Mouse (Mus musculus): ENCODE results near the gene Kcnq1.

The Kcnq1 gene

DNA sequence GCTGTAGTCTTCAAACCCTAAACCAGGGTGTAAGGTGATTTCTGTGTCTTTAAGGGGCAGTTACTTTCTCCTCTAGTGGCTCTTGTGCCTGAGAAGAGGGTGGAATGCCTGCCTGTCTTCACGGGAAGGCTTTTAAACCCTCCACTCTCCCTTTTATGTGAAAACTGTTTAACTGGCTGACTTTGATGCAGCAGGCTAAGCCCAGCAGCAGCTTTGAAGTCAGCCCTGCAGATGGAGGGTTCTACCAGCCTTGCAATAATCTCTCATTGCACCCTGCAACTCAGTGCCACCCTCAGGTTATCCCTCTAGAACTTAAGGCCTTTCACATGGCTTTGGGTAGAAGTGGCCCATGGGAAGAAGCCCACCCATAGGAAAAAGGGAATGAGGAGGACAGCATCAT is 178.7 kb downstream of the Kcnq1 start:
- DNase-seq (ENCODE audit: low spot score): no peak

DNA sequence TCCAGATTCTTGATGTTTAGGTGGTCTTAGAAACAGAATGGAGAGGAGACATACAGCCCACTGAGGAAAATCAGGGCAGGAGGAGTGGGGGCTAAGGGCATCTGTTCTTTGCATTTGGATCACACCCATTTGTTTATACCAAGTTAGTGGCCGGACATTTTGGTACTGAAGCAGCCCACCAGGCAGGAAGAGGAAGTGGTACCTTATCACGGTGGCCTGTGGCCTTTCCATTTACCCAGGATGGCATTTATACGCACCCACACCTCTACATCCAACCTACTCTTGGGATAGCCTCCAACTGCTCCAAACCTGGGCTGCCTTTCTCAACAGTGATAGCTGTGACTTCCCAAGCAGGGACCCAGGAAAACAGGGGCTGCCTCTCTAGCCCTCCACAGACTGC is 179.3 kb downstream of the Kcnq1 start:
- no peak for DNase-seq (ENCODE audit: low spot score)

DNA sequence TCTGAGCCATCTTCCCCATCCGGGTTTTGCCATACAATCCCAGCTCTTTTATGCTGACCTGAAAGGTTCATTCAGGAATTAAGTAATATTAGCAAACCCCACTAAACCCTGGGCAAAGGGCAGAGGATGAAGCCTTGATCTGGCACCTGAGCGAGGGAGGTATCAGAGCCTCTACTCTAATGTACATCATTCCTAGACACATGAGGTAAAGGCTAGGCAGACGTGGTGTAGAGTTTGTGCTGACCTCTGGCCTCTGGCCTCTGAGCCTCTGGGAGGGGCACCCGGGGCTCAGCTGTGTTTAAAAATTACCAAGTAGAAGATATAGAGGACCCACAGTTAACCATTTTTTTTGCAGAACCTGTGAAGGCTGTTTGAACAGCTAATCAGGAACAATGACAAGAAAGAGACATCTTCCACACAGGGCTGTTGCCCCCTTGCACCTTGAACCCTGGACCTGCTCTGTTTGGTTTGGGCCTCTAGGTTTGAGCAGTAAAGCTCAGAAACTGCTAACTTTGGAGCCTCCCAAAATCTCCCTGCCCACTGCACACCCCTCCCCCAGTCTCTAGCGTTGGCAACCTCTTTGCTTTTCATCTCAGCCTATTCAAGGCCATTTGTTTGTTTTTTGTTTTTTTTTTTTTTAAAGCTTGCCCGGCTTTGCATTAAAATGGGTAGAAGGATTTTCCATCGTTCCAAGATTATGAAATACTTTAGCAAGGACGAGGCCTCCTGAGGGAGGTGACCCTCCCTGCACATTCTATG is 180.5 kb downstream of the Kcnq1 start:
- DNase-seq (ENCODE audit: low spot score): no peak

DNA sequence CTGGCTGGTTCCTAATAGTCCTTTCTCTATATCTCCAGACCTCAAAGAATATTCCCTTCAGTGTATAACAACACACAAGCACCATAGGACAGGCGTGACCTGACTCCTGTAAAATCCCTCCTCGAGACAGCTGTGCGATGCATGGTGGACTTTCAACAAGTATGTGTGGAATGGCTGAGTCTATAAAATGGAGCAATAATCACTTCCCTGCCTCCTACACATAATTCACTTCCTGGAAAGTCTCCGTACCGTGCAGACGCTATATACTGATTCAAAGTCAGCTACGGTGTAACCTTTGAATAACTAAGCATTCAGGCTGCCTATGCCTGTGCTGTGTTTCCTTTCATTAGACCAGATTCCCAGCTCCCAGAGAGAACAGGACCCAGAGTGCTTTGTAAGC is 182.0 kb downstream of the Kcnq1 start:
- no peak for DNase-seq (ENCODE audit: low spot score)

DNA sequence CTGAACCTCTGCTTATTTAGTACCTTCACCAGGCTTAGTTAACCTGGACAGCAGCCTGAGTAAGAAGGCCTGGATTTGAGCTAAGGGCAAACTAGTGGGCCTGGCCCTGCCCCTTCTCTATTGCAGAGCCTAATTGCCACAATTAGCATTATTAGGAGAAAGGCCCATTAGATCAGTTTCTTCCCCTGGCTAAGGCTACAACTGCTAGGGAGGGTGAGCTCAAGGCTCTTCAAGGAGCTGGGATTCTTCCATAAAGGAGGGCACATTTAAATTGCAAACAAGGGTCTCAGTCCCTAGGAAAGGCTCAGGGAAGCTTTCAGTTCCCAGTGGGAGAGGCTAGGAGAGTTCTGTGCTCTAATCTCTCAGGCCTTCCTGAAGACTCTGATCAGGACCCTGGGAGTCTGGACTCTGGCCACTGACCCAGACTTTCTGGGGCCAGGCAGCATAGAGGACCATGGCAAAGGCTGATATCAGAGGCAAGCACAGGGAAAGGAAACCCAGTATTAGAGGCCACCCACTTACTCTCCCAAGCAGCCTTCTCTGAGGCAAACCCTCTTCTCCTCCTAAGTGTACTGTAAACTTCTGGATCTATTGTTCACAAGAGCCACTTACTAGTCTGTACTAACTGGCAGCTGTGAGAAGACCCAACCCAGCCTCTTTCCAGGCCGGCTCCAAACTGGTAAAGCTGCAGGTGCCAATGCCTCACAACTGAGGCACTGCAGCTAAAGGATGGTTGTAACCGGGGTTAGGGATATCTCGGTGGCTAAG is 183.1 kb downstream of the Kcnq1 start:
- DNase-seq (ENCODE audit: low spot score): no peak

DNA sequence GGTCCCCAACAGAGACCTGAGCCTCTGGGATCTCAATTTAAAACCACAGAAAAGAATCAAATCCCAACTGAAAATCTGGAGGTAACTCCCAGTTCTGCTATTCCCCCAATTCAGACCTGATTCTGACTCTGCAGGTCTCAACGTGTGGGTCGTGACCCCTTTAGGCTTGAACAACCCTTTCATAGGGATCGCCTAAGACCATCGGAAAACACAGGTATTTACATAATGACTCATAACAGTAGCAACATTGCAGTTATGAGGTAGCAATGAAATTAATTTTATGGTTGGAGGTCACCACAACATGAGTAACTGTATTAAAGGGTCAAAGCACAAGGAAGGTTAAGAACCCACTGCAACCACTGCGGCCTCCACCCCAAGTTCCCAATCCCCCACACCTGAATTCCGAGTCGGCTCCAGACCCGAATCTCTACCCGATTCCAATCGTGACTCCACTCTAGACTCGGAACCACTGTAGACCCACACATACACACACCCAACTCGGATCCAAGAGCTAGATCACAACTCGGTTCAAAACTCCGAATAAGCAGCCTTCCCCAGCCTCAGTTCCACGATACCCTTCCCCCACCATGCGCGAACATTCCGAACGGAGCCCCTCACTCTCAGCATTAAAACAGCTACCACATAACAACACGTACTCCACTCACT is 188.7 kb downstream of the Kcnq1 start:
- no peak for DNase-seq (ENCODE audit: low spot score)

DNA sequence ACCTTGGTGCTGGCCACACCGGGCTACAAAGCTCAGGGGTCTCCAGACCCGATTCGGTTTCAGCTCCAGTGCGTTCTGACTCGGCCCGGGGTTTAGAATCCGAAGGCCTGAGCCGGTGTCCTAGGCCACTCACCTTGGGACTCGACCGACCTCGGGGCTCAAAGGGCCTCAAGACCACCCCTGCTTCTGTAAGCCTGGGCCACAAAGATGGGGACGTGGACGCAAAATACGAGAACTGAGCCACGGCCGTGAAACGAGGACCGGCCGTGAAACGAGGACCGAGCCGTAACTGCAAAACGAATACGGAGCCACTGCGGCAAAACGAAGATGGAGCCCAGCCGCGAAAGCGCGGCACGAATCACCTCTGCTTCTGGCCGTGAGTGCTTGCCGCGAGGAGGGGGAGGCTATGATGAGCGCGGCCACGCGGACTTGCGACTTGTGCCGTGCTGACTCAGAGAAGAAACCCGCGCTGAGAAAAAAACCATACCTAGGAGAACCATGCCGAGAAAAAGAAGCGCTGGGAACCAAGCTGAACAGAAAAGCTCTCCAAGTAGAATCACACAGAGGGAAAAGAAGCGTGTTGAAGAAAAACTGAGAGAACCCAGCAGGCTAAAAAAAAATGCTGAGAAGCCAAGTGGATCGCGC is 189.3 kb downstream of the Kcnq1 start:
- no peak for DNase-seq (ENCODE audit: low spot score)

DNA sequence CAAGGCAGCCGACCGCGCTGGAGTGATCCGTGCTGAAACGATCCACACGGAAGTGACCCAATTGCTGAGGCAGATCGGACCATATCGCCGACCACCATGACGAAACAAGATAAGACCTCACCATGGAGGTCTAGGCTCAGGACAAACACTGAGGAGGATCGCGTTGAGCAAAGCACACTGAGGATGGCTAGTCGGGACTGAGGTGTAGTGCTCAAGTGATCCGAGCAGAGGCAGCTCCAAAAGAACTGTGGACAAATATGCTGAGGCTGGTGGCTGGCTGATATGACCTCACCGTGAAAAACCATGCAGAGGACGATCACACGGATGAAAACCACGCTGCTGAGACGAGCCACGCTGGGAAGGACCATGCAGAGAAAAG is 189.8 kb downstream of the Kcnq1 start:
- DNase-seq (ENCODE audit: low spot score): no peak

DNA sequence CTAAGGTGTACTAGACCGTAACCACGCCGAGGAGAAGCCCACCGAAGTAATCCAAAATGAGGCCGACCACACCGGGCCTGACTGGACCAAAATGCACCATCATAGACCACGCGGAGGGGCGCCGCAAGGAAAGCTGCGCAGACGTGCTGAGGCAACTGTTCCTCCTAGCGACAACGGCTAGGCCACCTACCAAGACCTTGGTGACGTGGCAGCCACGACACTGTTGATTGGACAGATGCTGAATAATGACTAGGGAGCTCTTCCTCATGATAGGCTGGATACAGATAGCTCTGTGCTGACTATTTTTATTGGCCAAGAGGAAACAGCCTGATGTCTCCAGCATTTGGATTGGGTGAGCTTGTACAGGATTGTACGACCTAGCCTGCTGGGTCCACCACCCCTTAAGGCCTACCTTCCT is 190.2 kb downstream of the Kcnq1 start:
- DNase-seq (ENCODE audit: low spot score): peak; percentile 100

DNA sequence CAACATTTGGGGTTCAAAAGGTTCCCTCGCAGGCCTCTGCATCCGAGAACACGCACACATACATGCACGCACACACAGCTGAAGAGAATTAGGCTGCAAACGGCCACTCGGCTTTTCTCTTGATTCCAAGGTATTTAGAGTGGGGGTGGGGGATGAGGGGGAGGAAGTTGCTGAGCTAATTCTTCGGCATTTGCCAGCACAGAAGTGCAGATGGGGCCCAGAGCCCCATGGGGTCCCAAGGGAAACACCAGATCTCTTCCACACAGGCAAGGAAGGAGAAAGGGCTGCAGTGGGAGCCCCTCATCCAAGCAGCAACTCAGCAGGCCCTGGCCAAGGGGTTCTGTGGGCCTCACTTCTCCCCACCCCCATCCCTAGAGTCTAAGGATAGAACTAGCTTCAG is 193.9 kb downstream of the Kcnq1 start:
- DNase-seq (ENCODE audit: low spot score): no peak

DNA sequence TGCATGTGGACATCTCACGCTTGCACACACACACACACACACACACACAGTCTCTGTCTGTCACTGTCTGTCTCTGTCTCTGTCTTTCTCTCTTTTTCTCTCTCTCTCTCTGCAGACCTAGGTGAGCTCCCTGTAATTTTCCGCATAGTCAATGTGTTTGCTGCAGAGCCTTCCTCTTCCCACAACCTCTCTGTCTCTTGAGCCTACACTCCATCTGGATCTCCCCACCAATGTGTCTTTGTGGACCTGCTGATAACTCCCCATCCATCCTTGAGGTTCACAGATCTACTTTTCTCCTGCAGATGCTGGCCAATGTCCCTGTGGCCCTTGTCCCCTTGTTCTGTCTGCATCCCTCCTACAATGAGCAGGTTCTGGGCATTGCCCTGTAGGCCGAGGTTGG is 194.5 kb downstream of the Kcnq1 start:
- no peak for DNase-seq (ENCODE audit: low spot score)

DNA sequence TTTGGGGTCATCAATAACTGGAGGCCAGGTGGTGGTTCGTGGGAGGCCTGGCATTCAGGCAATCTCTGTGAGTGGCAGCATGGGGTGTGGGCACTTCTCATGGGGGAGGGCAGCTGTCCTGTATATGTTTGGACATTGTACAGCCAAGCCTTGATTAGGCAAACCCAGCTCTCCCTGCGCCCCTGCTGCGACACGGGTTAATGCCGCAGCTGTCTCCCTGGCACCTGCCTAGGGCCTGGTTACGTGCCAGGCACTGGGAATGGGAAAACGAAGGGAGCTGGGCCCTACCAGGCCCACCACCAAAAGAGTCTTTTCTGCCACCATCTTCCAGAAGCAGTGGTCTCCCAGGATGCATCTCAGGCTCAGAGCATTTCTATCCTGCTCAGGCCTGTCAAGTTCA is 196.0 kb downstream of the Kcnq1 start:
- DNase-seq (ENCODE audit: low spot score): no peak

DNA sequence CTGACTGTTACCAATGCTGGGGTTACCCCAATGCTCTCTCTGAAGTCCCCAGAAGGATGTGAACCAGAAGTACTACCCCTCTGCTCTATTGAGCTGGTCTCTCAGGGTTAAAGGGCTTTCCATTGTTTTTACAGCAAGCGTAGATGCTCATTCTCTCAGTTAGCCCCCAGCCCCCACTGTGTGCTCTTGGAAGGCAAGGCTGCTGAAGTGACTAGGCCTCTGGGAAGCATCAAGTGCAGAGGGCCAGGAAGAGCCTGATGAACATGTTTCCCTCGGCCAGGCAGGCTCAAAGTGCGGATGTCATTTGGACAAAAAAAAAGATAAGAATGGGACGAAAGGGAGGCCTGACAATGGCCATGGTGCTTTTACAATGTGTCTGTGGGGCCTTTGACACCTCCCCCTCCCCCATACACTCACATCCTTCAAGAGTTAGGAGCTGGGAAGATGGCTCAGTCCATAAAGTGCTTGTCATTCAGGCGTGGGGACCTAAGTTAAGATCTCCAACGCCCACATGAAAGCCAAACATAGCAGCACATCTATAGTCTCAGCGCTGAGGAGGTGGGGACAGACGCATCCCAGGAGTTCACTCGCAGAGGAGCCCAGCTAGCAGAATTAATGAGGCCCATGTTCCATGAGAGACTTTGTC is 196.6 kb downstream of the Kcnq1 start:
- DNase-seq (ENCODE audit: low spot score): no peak

DNA sequence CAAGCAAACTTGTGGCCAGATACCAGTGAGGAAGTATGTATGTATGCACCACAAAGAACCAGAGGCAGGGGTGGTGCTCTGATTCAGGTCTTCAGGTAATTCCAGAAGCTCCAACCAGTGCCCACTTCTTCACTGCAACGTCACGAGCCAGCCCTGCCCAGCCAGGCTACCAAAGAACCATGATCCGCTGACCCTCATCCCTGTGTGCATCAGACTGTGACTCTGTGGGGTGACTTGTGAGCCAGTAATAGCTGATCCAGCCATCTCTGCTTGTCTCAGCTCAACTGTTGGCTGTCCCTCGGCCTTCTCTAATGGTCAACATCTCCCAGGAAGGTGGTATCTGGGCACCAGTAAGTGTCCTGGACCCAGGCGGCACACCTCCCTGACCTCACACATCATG is 197.4 kb downstream of the Kcnq1 start:
- no peak for DNase-seq (ENCODE audit: low spot score)

DNA sequence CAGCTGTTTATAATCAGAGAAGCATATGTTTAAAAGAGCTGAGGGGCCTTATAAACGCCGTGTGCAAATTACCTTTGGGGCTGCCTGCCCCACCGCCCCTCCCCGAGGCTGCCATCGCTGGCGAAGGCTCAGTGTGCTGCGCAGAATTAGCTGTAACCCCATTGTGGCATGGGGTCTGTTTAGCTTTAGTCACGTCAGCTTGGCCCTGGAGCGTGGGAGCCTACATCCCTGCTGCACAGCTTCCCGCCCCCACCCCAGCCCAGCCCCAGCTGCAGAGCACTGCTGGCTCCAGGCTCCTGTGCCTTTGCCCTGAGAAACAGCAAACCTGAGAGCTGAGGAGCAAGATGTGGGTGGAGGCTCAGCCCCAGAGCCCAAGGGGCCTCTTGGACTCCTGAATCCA is 199.6 kb downstream of the Kcnq1 start:
- no peak for DNase-seq (ENCODE audit: low spot score)

DNA sequence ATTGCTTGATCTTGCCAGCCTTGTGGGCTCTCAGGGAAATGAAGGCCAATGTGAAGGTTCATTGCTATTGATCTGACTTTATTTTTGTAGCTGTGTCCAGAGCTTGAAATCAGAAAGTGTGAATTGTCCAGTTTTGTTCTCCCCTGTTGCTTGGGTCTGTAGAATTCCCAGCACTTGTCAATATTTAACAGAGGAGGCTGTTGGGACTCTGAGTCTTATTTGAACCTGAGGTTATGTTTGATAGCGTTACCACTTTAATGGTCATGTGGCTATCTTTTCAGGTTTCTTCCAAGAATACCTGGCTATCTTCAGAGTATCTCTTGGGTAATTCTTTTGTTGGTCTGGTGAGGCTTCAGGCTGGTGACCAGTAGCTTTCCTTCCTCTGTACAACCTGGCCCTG is 201.8 kb downstream of the Kcnq1 start:
- DNase-seq (ENCODE audit: low spot score): no peak

DNA sequence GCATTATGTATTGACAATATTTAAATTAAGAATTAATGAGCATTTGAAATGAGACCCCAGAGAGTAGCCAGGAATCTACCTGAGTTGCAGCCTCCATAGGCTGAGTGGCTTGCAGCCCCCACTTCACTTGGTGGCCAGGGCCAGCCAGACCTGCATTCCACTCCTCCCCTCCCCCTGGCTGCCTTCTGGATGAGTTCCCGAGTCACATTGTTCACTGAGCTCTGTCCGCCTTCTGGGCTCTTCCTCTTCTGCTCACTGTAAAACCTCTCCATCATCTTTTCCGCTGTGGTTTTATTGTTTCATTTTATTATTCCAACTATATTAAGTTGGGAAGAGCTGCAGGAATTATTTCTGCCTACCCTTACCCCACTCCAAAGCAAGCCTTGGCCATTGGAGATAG is 204.1 kb downstream of the Kcnq1 start:
- DNase-seq (ENCODE audit: low spot score): no peak

DNA sequence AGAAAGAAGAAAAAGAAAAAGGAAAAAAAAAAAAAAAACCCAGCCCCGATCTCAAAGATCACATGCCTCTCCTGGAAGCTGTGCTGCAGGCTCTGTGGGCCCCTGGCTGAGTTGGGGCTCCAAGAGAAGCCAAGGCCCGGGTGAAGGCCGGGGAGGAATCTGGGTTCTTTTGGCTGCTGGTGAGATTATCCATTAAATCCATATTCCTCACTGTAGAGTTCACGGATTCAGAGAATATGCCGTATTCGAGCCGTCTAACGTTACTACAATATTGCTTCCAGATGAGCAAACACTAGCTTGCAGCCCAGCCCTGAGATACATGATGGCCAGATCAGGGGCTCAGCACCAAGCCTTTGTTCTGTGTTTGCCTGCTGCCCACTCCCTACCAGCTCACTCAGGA is 204.7 kb downstream of the Kcnq1 start:
- no peak for DNase-seq (ENCODE audit: low spot score)

DNA sequence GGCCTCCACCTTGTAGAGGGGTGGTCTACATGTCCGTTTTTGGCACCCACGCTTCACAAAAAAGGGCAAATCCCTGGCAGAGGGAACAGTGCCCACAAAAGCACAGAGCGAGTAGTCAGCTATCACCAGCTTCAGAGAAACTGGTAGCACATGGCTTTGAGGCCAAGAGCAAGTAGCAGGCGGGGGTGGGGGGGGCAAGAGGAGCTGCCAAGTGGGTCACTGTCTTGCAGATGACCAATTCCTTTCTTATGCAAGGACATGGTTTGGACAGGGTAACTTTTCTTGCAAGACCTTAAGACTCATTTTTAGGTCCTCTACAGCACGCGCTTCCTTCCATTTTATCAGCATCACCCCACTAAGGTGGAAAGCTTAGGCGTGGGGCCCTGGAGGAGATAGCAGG is 205.3 kb downstream of the Kcnq1 start:
- DNase-seq (ENCODE audit: low spot score): no peak

DNA sequence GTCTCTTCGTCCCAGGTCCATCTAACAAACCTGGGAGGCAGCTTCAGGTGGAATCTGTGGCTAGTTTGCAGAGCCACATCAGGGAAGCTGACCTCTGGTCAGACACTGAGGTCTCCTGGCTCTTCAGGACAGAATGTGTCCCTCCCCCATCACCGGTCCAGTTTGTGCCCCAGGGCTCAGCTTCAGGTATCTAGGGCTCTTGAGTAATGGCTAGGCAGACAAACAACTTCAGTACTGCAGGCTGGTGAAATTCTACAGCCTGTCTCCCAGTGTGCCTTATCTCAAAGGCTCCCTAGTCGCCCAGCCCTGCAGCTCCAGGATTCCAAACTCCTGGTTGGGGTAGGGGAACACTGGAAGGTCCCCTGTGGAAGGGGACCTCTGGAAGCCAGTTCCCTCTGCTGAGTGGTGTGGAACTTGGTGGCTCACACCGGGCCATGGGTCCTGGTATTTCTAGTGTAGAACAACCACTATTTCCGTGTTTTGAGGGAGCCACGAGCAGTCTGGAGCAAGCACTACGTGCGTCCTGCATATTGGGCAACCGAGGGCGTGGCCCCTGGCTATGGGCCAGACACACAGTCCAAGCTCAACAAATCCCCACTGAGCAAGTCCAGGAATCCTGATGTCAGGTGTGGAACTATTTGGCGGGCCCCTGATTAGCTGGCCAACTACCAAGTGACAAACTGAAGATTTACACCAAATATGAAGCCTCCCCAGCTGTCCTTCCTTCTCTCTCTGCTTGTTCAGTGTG is 207.6 kb downstream of the Kcnq1 start:
- no peak for DNase-seq (ENCODE audit: low spot score)

DNA sequence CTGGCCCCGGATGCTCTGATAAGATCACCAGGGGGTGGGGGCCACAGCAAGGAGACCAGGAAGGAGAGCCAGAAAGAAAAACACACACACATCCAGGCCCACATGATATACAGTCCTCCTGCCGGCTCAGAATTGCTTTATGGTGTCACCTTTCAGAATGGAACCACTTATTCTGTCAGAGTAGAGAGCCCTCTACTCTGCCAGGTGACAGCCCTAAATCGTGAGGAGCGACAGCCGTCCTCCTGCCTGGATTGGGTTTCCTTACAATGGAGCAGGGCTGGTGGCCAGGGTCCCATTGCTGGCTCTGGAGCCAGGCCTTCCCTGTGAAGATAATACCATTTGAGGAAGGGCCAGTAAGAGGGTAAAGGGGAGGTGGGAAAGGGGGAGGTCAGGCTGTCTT is 212.3 kb downstream of the Kcnq1 start:
- no peak for DNase-seq (ENCODE audit: low spot score)

DNA sequence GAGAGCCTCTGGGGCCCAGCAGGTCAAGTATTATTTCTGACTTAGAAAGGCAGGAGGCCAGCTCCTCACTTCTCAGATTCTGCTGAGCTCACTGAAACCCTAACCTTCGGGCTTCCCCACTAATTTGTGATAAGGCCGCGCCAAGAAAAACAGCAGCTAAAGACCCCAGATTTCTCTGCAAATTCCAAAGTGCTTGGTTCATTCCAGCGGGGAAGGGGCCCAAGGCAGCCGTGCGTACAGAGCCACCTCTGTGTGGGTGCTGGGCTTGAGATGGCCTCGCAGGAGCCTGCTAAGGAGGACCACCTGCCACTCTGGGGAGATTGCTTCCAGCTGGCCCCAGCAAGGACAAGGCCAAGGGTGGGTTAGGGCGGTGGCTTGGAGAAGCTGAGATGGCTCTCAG is 214.2 kb downstream of the Kcnq1 start:
- DNase-seq (ENCODE audit: low spot score): no peak

All from layer of hippocampus, adult 9-10 months (tissue).